Mouse (Mus musculus): ENCODE results near the gene Pex10. TPM values are rescaled to one million over a fixed set of nuclear protein-coding genes. Genes with fewer than 3 reads are reported as not detected.
"Not testable (repeated sequence)": the region's sequence is repeated elsewhere in the genome, so short reads cannot be mapped to it uniquely, and the experiment has no call there.

Pex10 gene
- polyA plus RNA-seq, 1 experiment from 2014 or later, result 15.9 TPM

- DNase-seq (ENCODE audit: low spot score), result no peak
Measured at GRCm38 (mm10) chr4:155063895-155064294, 2.9 kb upstream of the Pex10 start.

DNA sequence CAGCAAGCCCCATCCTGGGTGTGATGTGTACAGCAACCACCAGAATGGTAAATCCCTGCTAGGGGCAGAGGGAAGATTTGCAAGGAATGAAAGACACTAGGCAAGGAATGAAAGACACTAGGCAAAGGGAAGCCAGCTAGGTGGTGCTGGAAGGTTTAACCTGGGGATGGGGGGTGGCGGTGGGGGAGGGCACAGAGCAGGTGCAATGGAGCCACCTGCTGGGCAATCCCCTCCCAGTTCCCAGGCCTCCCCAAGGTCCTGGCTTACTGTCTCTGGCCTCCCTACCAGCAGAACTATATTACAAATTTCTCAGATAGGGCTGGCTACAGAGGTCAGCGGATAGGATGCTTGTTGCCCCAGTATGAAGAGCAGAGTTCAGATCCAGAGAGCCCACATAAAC is 2.3 kb upstream of the Pex10 start:
- no peak for DNase-seq (ENCODE audit: low spot score)

- DNase-seq (ENCODE audit: low spot score), result peak; percentile 86
Measured at GRCm38 (mm10) chr4:155065970-155066833, 614 bp upstream of the Pex10 start.

DNA sequence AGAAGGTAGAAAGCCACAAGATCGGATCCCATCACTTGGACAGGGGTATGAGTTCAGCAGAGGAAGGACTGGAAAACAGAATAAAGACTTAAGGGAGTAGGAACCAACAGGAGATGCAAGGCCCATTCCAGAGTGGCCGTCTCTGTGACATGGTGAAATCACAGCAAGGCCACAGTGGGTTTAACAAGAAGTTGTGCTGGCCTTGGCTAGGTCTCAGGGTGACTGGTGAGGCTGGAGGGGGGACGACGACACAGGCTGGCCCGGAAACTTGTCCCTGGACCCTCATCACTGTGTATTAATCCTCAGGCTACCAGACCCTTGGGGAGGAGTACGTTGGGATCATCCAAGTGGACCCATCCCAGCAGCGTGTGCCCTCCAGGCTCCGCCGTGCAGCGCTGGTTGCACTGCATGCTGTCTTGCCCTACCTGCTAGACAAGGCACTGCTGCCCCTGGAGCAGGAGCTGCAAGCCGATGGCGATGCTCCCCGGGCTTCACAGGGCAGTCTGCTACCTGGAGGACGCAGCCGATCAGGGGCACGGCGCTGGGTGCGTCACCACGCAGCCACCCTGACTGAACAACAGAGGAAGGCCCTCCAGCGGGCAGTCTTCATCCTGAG is 1.6 kb downstream of the Pex10 start:
- no peak for DNase-seq (ENCODE audit: low spot score)

- DNase-seq (ENCODE audit: low spot score), result no peak
Measured at GRCm38 (mm10) chr4:155069191-155069590, 2.4 kb downstream of the Pex10 start.

- no peak for DNase-seq (ENCODE audit: low spot score)
Measured at GRCm38 (mm10) chr4:155070199-155070598, 3.4 kb downstream of the Pex10 start.

- no peak for DNase-seq (ENCODE audit: low spot score)
Measured at GRCm38 (mm10) chr4:155070921-155071320, 4.1 kb downstream of the Pex10 start.

- DNase-seq (ENCODE audit: low spot score), result no peak
Measured at GRCm38 (mm10) chr4:155074418-155074817, 7.6 kb downstream of the Pex10 start.

DNA sequence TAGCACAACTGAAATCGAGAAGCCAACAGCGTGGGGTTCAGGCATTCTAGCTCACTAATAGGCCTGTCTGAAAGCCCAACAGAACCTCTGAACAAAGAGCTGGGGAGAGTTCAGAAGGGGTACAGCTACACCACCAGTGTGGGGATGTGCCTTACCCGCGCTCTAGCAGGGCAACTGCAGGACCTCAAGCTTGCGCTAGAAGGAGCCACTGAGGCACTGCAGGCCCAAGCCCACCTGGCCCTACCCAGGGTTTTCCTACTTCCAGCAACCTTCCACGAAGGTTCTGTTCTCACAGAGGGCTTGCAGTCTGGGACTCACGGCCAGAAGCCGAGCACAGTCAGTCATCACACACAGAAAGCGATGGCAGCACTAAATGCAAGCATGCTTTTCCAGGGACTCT is 8.3 kb downstream of the Pex10 start:
- DNase-seq (ENCODE audit: low spot score), result no peak

DNA sequence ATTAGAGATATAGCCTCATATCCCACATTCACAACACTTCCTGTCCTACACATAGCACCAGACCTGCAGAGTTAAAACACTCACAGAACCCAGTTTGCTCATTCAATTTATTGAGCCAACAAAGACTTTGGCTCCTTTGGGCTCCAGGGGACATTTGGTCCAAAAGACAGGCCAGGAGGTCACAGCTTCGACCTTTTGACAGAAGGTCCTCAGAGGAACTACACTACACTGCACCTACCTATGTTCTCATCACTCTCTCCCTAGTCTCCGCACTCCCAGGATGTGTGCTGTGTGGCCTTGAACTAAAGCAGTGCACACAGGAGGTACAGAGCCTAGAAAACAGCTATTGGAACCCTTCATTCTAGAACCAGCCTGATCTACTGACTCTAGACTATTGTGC is 9.0 kb downstream of the Pex10 start:
- no peak for DNase-seq (ENCODE audit: low spot score)

GRCm38 (mm10) chr4:155076677-155077076 is 9.9 kb downstream of the Pex10 start:
- DNase-seq (ENCODE audit: low spot score), result no peak

GRCm38 (mm10) chr4:155078808-155079207 is 12.0 kb downstream of the Pex10 start:
- DNase-seq (ENCODE audit: low spot score), result not testable (repeated sequence)

- no peak for DNase-seq (ENCODE audit: low spot score)
Measured at GRCm38 (mm10) chr4:155079666-155080065, 12.8 kb downstream of the Pex10 start.

DNA sequence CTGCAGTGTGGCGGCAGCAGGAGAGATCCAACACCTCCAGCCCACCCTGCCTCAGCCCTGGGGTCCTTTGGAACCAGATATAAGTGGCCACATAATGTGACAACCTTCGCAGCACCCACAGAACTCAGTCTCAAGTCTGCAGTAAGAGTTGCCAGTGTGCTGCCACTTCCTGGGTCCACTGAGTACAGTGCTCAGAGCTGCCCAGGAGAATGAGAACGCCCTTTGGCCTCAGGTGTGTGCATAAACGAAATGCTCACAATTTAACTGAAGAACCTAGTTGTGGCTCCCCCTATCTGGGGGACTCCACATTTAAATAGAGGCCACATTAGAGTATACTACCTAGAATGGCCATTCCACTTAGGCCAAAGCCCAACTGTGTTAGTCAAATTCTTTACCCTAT is 16.7 kb downstream of the Pex10 start:
- DNase-seq (ENCODE audit: low spot score), result no peak

GRCm38 (mm10) chr4:155084351-155084750 is 17.5 kb downstream of the Pex10 start:
- no peak for DNase-seq (ENCODE audit: low spot score)

GRCm38 (mm10) chr4:155085206-155086107 is 18.6 kb downstream of the Pex10 start:
- peak; percentile 22 for DNase-seq (ENCODE audit: low spot score)

GRCm38 (mm10) chr4:155086108-155087024 is 19.6 kb downstream of the Pex10 start, which contains the start of the genes Rer1 and Morn1:
Rer1 (minus strand) TSS chr4:155086382.
Morn1 (plus strand) TSS chr4:155086577.
- DNase-seq (ENCODE audit: low spot score), result peak; percentile 100

DNA sequence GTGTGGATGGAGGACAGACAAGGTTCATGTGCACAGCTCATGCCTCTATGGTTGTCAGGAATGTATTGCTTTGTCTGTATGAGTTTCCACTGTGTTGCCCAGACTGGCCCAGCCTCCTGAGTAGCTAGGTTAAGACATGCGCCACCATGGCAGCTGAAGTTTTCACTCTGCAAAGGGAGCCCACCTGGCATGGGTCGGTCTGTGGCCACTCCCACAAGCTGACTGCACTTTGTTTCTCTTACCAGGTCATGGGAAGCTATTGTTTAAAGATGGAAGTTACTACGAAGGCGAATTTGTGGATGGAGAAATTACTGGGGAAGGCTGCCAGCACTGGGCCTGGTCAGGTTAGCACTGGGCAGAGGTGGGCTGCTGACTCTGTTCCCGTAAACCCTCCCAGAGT is 22.4 kb downstream of the Pex10 start:
- DNase-seq (ENCODE audit: low spot score), result no peak

DNA sequence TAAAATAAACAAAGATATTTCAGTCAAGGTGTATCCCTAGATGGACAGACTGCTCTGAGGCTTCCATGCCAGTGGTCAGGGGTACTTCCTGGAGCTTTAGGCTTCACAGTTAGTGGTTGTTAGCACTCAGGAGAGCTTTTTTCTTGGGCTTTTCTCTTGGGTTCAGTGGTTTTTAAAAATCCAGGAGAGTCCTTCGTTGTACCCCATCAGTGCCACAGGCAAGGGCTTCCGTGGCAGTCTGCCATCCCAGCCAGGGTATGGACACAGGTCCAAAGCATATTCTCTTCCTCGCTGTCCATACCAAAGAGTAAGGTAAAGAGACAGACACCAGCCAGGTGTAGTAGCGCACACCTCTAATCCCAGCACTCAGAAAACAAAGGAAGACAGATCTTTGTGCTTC is 23.3 kb downstream of the Pex10 start:
- DNase-seq (ENCODE audit: low spot score), result no peak

DNA sequence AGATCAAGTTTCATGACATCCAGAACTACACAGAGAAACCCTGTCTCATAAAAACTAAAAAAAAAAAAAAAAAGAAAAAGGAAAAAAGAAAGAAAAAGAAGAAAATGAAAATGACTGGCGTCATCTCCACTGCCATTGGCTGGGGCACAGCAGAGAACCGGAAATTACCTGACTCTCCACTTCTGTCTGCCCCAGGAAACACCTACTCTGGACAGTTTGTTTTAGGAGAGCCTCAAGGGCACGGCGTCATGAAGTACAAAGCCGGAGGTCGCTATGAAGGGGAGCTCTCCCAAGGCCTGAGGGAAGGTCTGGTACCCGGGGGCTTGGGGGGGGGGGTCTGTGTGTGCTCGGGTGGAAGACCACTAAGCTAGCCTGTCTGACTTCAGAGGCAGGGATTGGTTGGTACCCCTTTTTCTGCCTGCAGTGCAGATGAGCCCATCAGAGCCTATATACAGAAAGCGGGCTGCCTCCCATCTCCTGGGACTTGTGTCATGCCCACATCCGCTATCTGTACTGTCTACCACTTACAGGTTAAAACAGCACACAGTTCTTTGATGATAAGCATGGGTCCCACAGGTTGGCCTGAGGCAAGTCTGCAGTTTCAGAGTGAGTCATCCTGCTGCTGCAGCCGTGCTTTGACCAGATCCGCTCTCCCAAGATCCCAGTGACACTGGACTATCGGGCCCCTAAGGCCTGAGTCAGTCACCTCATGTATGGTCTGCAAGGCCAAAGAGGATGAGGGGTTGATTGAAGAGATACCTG is 24.1 kb downstream of the Pex10 start:
- DNase-seq (ENCODE audit: low spot score), result no peak
